Mouse (Mus musculus): ENCODE measurements around the gene Cdhr2. TPM values are rescaled to one million over a fixed set of nuclear protein-coding genes. Genes with fewer than 3 reads are reported as not detected.

Gene Cdhr2
- polyA plus RNA-seq, 1 experiment from 2014 or later, result 7.4 TPM

GRCm38 (mm10) chr13:54680184-54680853 lies 20.9 kb upstream of the Cdhr2 start:
- H3K36me3 ChIP-seq (ENCODE audit: control insufficient read depth, insufficient read depth, low read length), result peaks cover 49% of the 10 kb centered on the region
- ATAC-seq (replicated peaks; ENCODE audit: low FRiP score), result peak; percentile 96
- H3K4me2 ChIP-seq, result peak overlapping the region; percentile 58
- H3K9me3 ChIP-seq (ENCODE audit: control insufficient read depth, low read length), result no peaks in the 10 kb centered on the region
- peak overlapping the region; percentile 30; the same call in 1 of the 2 replicates for H3K4me3 ChIP-seq (ENCODE audit: low read depth, low read length)
- peak; percentile 59 for DNase-seq (ENCODE audit: low spot score)
- H3K27me3 ChIP-seq (replicated peaks; ENCODE audit: control insufficient read depth, insufficient read depth, low read length), result no peaks in the 10 kb centered on the region
- peak overlapping the region; percentile 60 for H3K9ac ChIP-seq (ENCODE audit: low read depth, low read length)
- peak overlapping the region; percentile 94 for H3K27ac ChIP-seq (ENCODE audit: low read depth, low read length)
- peaks cover 28% of the 10 kb centered on the region for H3K4me1 ChIP-seq (replicated peaks; ENCODE audit: control insufficient read depth, insufficient read depth, low read length)
- 64% methylated on average over 17 of the region's 17 CpGs for WGBS

GRCm38 (mm10) chr13:54681291-54681690 lies 20.0 kb upstream of the Cdhr2 start:
- peak overlapping the region; percentile 58 for H3K4me2 ChIP-seq
- peaks cover 38% of the 10 kb centered on the region for H3K4me1 ChIP-seq (replicated peaks; ENCODE audit: control insufficient read depth, insufficient read depth, low read length)
- no peak overlapping the region for H3K4me3 ChIP-seq (ENCODE audit: low read depth, low read length)
- ATAC-seq (replicated peaks; ENCODE audit: low FRiP score) (0 out of 2 replicates have a peak, but pooled peaks have one; percentile 8), DNase-seq (ENCODE audit: low spot score) (no peak)
- peaks cover 49% of the 10 kb centered on the region for H3K36me3 ChIP-seq (ENCODE audit: control insufficient read depth, insufficient read depth, low read length)
- H3K9me3 ChIP-seq (ENCODE audit: control insufficient read depth, low read length), result no peaks in the 10 kb centered on the region
- 56% methylated on average over 8 of the region's 8 CpGs for WGBS
- H3K9ac ChIP-seq (ENCODE audit: low read depth, low read length), result peak overlapping the region; percentile 57
- H3K27me3 ChIP-seq (replicated peaks; ENCODE audit: control insufficient read depth, insufficient read depth, low read length), result no peaks in the 10 kb centered on the region
- peak overlapping the region; percentile 94 for H3K27ac ChIP-seq (ENCODE audit: low read depth, low read length)

GRCm38 (mm10) chr13:54683301-54683700 lies 18.0 kb upstream of the Cdhr2 start:
- no peak for DNase-seq (ENCODE audit: low spot score)
- peaks cover 49% of the 10 kb centered on the region for H3K36me3 ChIP-seq (ENCODE audit: control insufficient read depth, insufficient read depth, low read length)
- no peak overlapping the region for H3K27ac ChIP-seq (ENCODE audit: low read depth, low read length)
- WGBS, result 92% methylated on average over 3 of the region's 3 CpGs
- no peak for ATAC-seq (replicated peaks; ENCODE audit: low FRiP score)
- no peak overlapping the region for H3K4me2 ChIP-seq
- H3K9me3 ChIP-seq (ENCODE audit: control insufficient read depth, low read length), result no peaks in the 10 kb centered on the region
- H3K27me3 ChIP-seq (replicated peaks; ENCODE audit: control insufficient read depth, insufficient read depth, low read length), result no peaks in the 10 kb centered on the region
- H3K4me3 ChIP-seq (ENCODE audit: low read depth, low read length), result no peak overlapping the region
- peaks cover 41% of the 10 kb centered on the region for H3K4me1 ChIP-seq (replicated peaks; ENCODE audit: control insufficient read depth, insufficient read depth, low read length)
- H3K9ac ChIP-seq (ENCODE audit: low read depth, low read length), result no peak overlapping the region

GRCm38 (mm10) chr13:54684140-54684896 lies 16.9 kb upstream of the Cdhr2 start:
- Histone ChIP-seq H3K4me2 (peak overlapping the region; percentile 23; the same call in 1 of the 2 replicates), H3K9me3 (ENCODE audit: control insufficient read depth, low read length) (no peaks in the 10 kb centered on the region), H3K27me3 (replicated peaks; ENCODE audit: control insufficient read depth, insufficient read depth, low read length) (no peaks in the 10 kb centered on the region), H3K9ac (ENCODE audit: low read depth, low read length) (0 out of 2 replicates have a peak overlapping the region, but pooled peaks have one; percentile 94), H3K4me1 (replicated peaks; ENCODE audit: control insufficient read depth, insufficient read depth, low read length) (peaks cover 45% of the 10 kb centered on the region), H3K36me3 (ENCODE audit: control insufficient read depth, insufficient read depth, low read length) (peaks cover 45% of the 10 kb centered on the region), H3K27ac (ENCODE audit: low read depth, low read length) (peak overlapping the region; percentile 15; the same call in 1 of the 2 replicates), H3K4me3 (ENCODE audit: low read depth, low read length) (no peak overlapping the region)
- DNase-seq (ENCODE audit: low spot score) (no peak), ATAC-seq (replicated peaks; ENCODE audit: low FRiP score) (no peak)
- 80% methylated on average over 3 of the region's 3 CpGs for WGBS

GRCm38 (mm10) chr13:54685174-54685573 lies 16.1 kb upstream of the Cdhr2 start:
- Histone ChIP-seq H3K4me1 (replicated peaks; ENCODE audit: control insufficient read depth, insufficient read depth, low read length) (peaks cover 42% of the 10 kb centered on the region), H3K4me2 (peak overlapping the region; percentile 98), H3K36me3 (ENCODE audit: control insufficient read depth, insufficient read depth, low read length) (peaks cover 39% of the 10 kb centered on the region), H3K9ac (ENCODE audit: low read depth, low read length) (peak overlapping the region; percentile 94), H3K9me3 (ENCODE audit: control insufficient read depth, low read length) (no peaks in the 10 kb centered on the region), H3K27ac (ENCODE audit: low read depth, low read length) (peak overlapping the region; percentile 15; the same call in 1 of the 2 replicates), H3K4me3 (ENCODE audit: low read depth, low read length) (peak overlapping the region; percentile 79), H3K27me3 (replicated peaks; ENCODE audit: control insufficient read depth, insufficient read depth, low read length) (no peaks in the 10 kb centered on the region)
- 52% methylated on average over 2 of the region's 2 CpGs for WGBS
- no peak for ATAC-seq (replicated peaks; ENCODE audit: low FRiP score)
- DNase-seq (ENCODE audit: low spot score), result no peak

- peak overlapping the region; percentile 79 for H3K4me3 ChIP-seq (ENCODE audit: low read depth, low read length)
- H3K4me1 ChIP-seq (replicated peaks; ENCODE audit: control insufficient read depth, insufficient read depth, low read length), result peaks cover 35% of the 10 kb centered on the region
- 9% methylated on average over 19 of the region's 19 CpGs for WGBS
These were observed 14.9 kb upstream of the Cdhr2 start for GRCm38 (mm10) chr13:54686139-54687053.

GRCm38 (mm10) chr13:54687096-54687495 lies 14.2 kb upstream of the Cdhr2 start:
- ATAC-seq (replicated peaks; ENCODE audit: low FRiP score), result peak; percentile 53
- WGBS, result under 1% methylated on average over 35 of the region's 35 CpGs
- peaks cover 34% of the 10 kb centered on the region for H3K4me1 ChIP-seq (replicated peaks; ENCODE audit: control insufficient read depth, insufficient read depth, low read length)

More at GRCm38 (mm10) chr13:54686139-54687053, 14.9 kb upstream of the Cdhr2 start:
- DNase-seq (ENCODE audit: low spot score), result no peak
- Histone ChIP-seq H3K36me3 (ENCODE audit: control insufficient read depth, insufficient read depth, low read length) (peaks cover 29% of the 10 kb centered on the region), H3K27me3 (replicated peaks; ENCODE audit: control insufficient read depth, insufficient read depth, low read length) (no peaks in the 10 kb centered on the region), H3K27ac (ENCODE audit: low read depth, low read length) (peak overlapping the region; percentile 98), H3K9ac (ENCODE audit: low read depth, low read length) (peak overlapping the region; percentile 94), H3K4me2 (peak overlapping the region; percentile 98), H3K9me3 (ENCODE audit: control insufficient read depth, low read length) (no peaks in the 10 kb centered on the region)
- ATAC-seq (replicated peaks; ENCODE audit: low FRiP score), result no peak

More at GRCm38 (mm10) chr13:54687096-54687495, 14.2 kb upstream of the Cdhr2 start:
- Histone ChIP-seq H3K4me2 (peak overlapping the region; percentile 98), H3K27ac (ENCODE audit: low read depth, low read length) (peak overlapping the region; percentile 98), H3K9ac (ENCODE audit: low read depth, low read length) (peak overlapping the region; percentile 94), H3K27me3 (replicated peaks; ENCODE audit: control insufficient read depth, insufficient read depth, low read length) (no peaks in the 10 kb centered on the region), H3K36me3 (ENCODE audit: control insufficient read depth, insufficient read depth, low read length) (peaks cover 22% of the 10 kb centered on the region), H3K4me3 (ENCODE audit: low read depth, low read length) (peak overlapping the region; percentile 79), H3K9me3 (ENCODE audit: control insufficient read depth, low read length) (no peaks in the 10 kb centered on the region)
- DNase-seq (ENCODE audit: low spot score), result peak; percentile 81

Data from liver, embryonic 11.5 days (tissue).